Mouse (Mus musculus) 3T3-L1 (cell line): ENCODE data around the gene St14.
A peak's percentile ranks its signal among the peaks of the same experiment; 100 is the strongest.

ENCODE experiments used
- DNase-seq: peaks from one replicate; pipeline ENCODE4 v3.0.0-alpha.2; 2015; ENCODE audit warnings: low read depth, low spot score

Gene St14

GRCm38 (mm10) chr9:31122464-31123030 lies 9.1 kb downstream of the St14 start:
- no peak for DNase-seq

GRCm38 (mm10) chr9:31120533-31120915 lies 11.1 kb downstream of the St14 start:
- DNase-seq, result no peak

GRCm38 (mm10) chr9:31119882-31120532 lies 11.6 kb downstream of the St14 start:
- no peak for DNase-seq

GRCm38 (mm10) chr9:31119405-31119804 lies 12.2 kb downstream of the St14 start:
- no peak for DNase-seq

GRCm38 (mm10) chr9:31118520-31119298 lies 12.9 kb downstream of the St14 start:
- peak; percentile 40 for DNase-seq

- DNase-seq, result peak; percentile 35
Observed at GRCm38 (mm10) chr9:31117488-31117887, 14.2 kb downstream of the St14 start.

- no peak for DNase-seq
Observed at GRCm38 (mm10) chr9:31117088-31117487, 14.6 kb downstream of the St14 start.

GRCm38 (mm10) chr9:31115586-31115985 lies 16.1 kb downstream of the St14 start:
- no peak for DNase-seq

- no peak for DNase-seq
Observed at GRCm38 (mm10) chr9:31108464-31108863, 23.2 kb downstream of the St14 start.

- DNase-seq, result no peak
Observed at GRCm38 (mm10) chr9:31098118-31098517, 33.5 kb downstream of the St14 start.

GRCm38 (mm10) chr9:31097088-31098082 lies 34.3 kb downstream of the St14 start:
- DNase-seq, result peak; percentile 19

GRCm38 (mm10) chr9:31092833-31093195 lies 38.8 kb downstream of the St14 start:
- no peak for DNase-seq

GRCm38 (mm10) chr9:31092111-31092832 lies 39.4 kb downstream of the St14 start:
- no peak for DNase-seq

GRCm38 (mm10) chr9:31091162-31091581 lies 40.5 kb downstream of the St14 start:
- DNase-seq, result no peak

GRCm38 (mm10) chr9:31090081-31091023 lies 41.3 kb downstream of the St14 start:
- no peak for DNase-seq

- no peak for DNase-seq
Observed at GRCm38 (mm10) chr9:31089541-31089940, 42.1 kb downstream of the St14 start.

GRCm38 (mm10) chr9:31088883-31089282 lies 42.8 kb downstream of the St14 start:
- DNase-seq, result no peak

GRCm38 (mm10) chr9:31088116-31088515 lies 43.5 kb downstream of the St14 start:
- no peak for DNase-seq

GRCm38 (mm10) chr9:31087466-31087865 lies 44.2 kb downstream of the St14 start:
- no peak for DNase-seq

- DNase-seq, result no peak
Observed at GRCm38 (mm10) chr9:31086754-31087145, 44.9 kb downstream of the St14 start.
